Mouse (Mus musculus) spleen, adult 2 months (tissue): ENCODE results near the gene Lgi4. TPM values are rescaled to one million over a fixed set of nuclear protein-coding genes. Genes with fewer than 3 reads are reported as not detected.

Experiments
- DNase-seq, 2 experiments: peaks; one replicate each; pipeline versions ENCODE4 v3.0.0 to v3.0.0-alpha.2; 2012 to 2021; ENCODE audit warnings: low spot score in 2 of 2, low read depth in 1 of 2
- H3K27ac ChIP-seq: fragments of 200-500 bp; 2 replicates; pipeline ENCODE4 v1.5.1; 2012; ENCODE audit warnings: low read length, inconsistent platforms; ENCODE audit not compliant: insufficient read depth
- H3K27me3 ChIP-seq: fragments of 200-500 bp; 2 replicates; pipeline ENCODE4 v1.6.1; 2012; ENCODE audit warnings: mild to moderate bottlenecking, moderate library complexity, low read length, inconsistent platforms; ENCODE audit not compliant: control insufficient read depth, insufficient read depth
- H3K36me3 ChIP-seq: fragments of 200-500 bp; 2 replicates; pipeline ENCODE4 v1.6.1; 2012; ENCODE audit warnings: mild to moderate bottlenecking, low read length, inconsistent platforms; ENCODE audit not compliant: control insufficient read depth, insufficient read depth
- H3K4me1 ChIP-seq: fragments of 200-500 bp; 2 replicates; pipeline ENCODE4 v1.6.1; 2011; ENCODE audit warnings: inconsistent platforms; ENCODE audit not compliant: control insufficient read depth, insufficient read depth, insufficient read length
- H3K4me3 ChIP-seq: fragments of 200-500 bp; 2 replicates; pipeline ENCODE4 v1.5.1; 2011; ENCODE audit warnings: mild to moderate bottlenecking, inconsistent platforms; ENCODE audit not compliant: insufficient read depth, insufficient read length; ENCODE audit errors: extremely low read depth
- CTCF ChIP-seq: fragments of 200-500 bp; IDR thresholded peaks from 2 replicates; pipeline ENCODE4 v1.5.1; 2011; ENCODE audit warnings: mild to moderate bottlenecking, inconsistent platforms; ENCODE audit not compliant: insufficient read depth, insufficient read length, insufficient replicate concordance; ENCODE audit errors: extremely low read depth
- POLR2A ChIP-seq: fragments of 200-500 bp; IDR thresholded peaks from 2 replicates; pipeline ENCODE4 v1.6.1; 2011; ENCODE audit warnings: low read depth, low read length, inconsistent platforms
- WGBS: fragments of 180-500 bp; shearing (Covaris S2); methylation state at CpG from one replicate; pipeline ENCODE4 v1.1.7; 2018; 5-methylcytosine and 5-hydroxymethylcytosine counted together
- polyA plus RNA-seq: library from polyadenylated mRNA; depleted of rRNA; stranded (reverse); fragments of >200 nt; gene quantifications from 2 replicates; pipeline ENCODE4 v1.2.3, GENCODE M21; 2012

Gene Lgi4
- polyA plus RNA-seq, 1 experiment: 0.92 TPM

DNA sequence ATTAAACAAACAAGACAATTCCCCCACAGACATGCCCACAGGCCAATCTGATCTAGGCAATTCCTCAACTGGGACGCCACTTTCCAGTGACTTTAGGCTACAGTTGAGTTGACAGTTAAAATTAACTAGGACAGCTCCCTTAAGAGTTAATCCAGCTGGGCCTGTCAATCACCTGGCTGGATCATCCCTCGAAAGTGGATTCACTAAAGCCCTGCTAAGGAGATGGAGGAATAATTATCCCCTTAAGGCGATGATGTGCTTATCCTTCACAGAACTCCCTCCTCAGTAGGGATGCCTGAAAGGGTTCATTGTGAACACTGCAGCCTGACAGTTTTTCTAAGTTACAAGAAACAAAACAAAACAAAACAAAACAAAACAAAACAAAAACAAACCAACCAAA lies 21.5 kb downstream of the Lgi4 start:
- Histone ChIP-seq H3K36me3 (no peaks in the 10 kb centered on the region), H3K4me1 (no peaks in the 10 kb centered on the region; the same call in 1 of the 2 replicates), H3K4me3 (no peak overlapping the region), H3K27me3 (no peaks in the 10 kb centered on the region), H3K27ac (no peak overlapping the region)
- no peak for DNase-seq
- no peak for TF ChIP-seq POLR2A
- no peak for TF ChIP-seq CTCF
- WGBS: 87% methylated on average over 3 of the region's 3 CpGs

DNA sequence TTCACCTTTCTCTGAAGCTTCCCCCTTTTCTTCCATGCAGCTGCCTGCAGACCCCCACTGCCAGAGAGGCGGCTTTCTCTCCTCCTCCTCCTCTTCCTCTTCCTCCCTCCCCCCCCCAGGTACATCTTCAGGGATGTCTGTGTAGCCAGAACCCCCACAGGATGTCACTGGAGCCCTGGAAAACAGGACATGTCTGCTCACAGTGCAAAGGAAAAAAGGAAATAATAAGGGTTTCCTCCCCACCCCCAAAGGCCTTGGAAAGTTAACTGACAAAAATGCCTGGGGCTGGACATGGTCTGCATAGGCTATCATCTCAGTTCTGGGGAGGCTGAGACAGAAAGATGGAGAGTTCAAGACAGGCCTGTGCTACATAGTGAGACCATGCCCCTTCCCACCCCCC lies 22.0 kb downstream of the Lgi4 start:
- H3K36me3 ChIP-seq: no peaks in the 10 kb centered on the region
- no peak for DNase-seq
- TF ChIP-seq CTCF (no peak), POLR2A (no peak)

DNA sequence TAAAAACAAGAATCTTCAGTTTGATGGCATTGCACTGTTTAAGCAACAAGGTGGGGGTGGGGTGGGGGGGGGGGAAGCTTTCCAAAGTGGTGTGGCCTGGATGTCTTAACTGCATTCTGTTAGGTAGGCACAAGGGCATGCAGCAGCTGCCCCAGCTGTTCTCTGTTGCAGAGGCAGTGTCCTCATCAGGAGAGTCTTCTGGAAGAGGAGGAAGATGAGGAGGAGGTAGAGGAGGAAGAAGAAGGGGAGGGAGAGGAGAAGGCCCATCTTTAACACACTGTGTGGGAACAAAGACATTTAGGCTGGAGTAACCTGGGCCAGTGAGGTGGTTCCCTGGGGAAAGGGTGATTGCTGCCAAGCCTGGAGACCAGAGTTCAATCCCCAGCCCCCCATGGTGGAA lies 23.0 kb downstream of the Lgi4 start:
- TF ChIP-seq POLR2A: no peak
- no peak for TF ChIP-seq CTCF
- no peak for DNase-seq
- Histone ChIP-seq H3K4me3 (no peak overlapping the region), H3K27ac (no peak overlapping the region), H3K36me3 (no peaks in the 10 kb centered on the region), H3K4me1 (no peaks in the 10 kb centered on the region; the same call in 1 of the 2 replicates), H3K27me3 (no peaks in the 10 kb centered on the region)

More for the DNA sequence above, 22.0 kb downstream of the Lgi4 start:
- Histone ChIP-seq H3K27ac (no peak overlapping the region), H3K4me3 (no peak overlapping the region), H3K27me3 (no peaks in the 10 kb centered on the region), H3K4me1 (no peaks in the 10 kb centered on the region; the same call in 1 of the 2 replicates)
- WGBS: 63% methylated on average over 1 of the region's 1 CpGs

DNA sequence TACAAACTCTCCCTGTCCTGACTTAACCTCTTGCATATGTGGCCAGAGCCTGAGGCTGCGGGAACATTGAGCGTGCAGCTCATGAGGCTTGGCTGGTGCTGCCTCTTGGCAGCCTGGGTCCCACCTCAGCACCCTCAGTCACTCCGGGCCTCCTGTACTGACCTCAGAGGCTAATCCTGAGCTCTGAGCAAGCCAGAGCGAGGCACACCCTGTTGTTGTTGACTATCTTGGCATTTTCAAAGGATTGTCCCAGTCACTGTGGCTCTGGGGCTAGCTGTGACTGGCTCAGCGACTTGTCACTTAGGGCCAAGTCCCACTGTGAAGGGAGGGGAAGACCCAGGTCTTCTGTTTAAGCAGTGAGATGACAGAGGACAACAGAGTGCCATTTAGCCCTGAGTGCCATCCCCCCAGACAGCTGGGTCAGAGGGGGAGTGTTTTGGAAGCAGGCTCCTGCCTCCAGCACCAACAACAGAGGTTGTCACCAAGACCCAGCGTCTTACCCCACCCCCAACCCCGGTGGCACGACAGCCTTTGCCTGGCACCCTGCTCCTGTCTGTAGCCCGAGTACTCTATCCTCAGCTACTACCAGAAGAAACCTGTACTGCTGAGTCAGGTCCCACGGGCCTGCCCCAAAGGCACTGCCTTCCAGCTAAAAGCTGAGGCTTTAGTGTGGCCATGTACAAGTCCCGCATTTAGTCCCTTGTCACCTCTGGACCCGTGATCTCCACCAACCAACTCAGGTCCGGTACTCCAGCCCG lies 23.9 kb downstream of the Lgi4 start:
- Histone ChIP-seq H3K27ac (no peak overlapping the region), H3K36me3 (no peaks in the 10 kb centered on the region), H3K4me1 (peaks cover 4% of the 10 kb centered on the region), H3K4me3 (no peak overlapping the region), H3K27me3 (no peaks in the 10 kb centered on the region)
- TF ChIP-seq CTCF (no peak), POLR2A (no peak)
- no peak for DNase-seq
- WGBS: 71% methylated on average over 14 of the region's 14 CpGs

DNA sequence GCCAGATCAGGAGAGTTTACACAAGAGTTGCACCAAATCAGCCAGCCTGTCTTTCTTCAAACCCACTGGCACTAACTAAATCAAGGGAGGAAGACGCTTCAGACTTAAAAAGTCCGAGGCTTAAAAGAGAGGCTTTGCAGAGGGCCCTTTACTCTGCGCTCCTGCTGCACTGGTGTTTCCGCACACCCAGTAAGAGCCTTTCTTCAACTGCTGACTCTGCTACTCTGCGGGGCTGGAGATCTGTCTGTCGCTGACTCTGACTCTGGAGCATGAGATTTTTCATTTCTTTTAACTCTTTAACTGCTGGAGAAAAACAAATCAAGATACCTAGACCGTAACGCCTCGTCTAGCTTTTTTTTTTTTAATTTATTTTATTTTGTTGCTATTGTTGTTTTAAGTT lies 25.0 kb downstream of the Lgi4 start:
- WGBS: 66% methylated on average over 9 of the region's 9 CpGs
- Histone ChIP-seq H3K27ac (no peak overlapping the region), H3K27me3 (no peaks in the 10 kb centered on the region), H3K4me1 (peaks cover 9% of the 10 kb centered on the region), H3K36me3 (no peaks in the 10 kb centered on the region), H3K4me3 (no peak overlapping the region)
- TF ChIP-seq CTCF (no peak), POLR2A (no peak)
- no peak for DNase-seq

DNA sequence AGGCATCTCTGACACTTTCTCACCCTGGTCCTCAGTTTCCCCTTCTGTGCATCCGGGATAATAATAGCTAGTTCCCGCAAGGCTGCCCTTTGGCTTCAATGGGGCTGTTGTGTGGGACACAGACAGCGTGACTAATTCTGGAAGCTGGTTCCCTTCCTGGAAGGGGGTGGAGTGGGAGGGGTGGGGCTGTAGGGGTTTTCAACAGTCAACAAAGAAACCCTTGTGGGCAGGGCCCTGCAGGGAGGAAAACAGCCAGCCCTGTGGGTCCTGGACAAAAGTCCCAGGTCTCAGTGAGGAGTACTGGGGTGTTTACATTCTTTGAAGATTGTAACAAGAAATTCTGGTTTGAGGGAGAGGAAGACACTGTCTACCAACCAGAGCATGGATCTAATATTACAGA lies 26.0 kb downstream of the Lgi4 start:
- 59% methylated on average over 3 of the region's 3 CpGs for WGBS
- Histone ChIP-seq H3K4me3 (no peak overlapping the region), H3K27ac (no peak overlapping the region), H3K36me3 (no peaks in the 10 kb centered on the region), H3K4me1 (peaks cover 17% of the 10 kb centered on the region), H3K27me3 (no peaks in the 10 kb centered on the region)
- DNase-seq: no peak
- TF ChIP-seq CTCF (no peak), POLR2A (no peak)

DNA sequence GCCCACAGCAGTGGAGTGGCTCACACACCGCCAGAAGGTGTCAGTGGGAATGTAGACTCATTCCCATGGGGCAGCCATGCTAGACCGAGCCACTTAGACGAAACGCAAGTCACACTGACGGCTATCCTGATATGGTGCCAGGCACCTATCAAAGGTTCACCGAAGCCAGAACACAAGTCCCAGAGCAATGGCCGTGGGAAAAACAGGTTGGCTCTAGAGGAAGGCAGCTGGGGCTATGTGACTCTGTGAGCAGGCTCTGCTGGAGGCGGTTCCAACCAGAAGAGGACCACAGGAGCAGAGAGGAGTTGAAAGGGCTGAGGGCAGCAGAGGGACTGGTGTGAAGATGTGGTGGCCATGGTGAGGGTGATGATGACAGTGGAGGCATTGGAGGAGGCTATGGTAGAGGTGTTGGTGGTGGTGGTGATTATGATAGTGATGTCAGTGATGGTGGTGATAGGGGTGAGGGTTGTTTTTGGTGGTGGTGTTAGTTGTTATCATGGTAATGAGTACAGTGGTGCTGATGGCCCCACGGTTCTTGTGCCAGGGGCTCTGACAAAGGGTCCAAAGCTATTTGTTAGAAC lies 27.1 kb downstream of the Lgi4 start:
- Histone ChIP-seq H3K4me1 (peaks cover 17% of the 10 kb centered on the region), H3K27ac (no peak overlapping the region), H3K27me3 (no peaks in the 10 kb centered on the region), H3K36me3 (no peaks in the 10 kb centered on the region), H3K4me3 (no peak overlapping the region)
- TF ChIP-seq CTCF (no peak), POLR2A (no peak)
- WGBS: 90% methylated on average over 9 of the region's 9 CpGs
- DNase-seq: no peak
